ENCODE assay signal across 15 mouse cellular contexts in the genomic region with DNA sequence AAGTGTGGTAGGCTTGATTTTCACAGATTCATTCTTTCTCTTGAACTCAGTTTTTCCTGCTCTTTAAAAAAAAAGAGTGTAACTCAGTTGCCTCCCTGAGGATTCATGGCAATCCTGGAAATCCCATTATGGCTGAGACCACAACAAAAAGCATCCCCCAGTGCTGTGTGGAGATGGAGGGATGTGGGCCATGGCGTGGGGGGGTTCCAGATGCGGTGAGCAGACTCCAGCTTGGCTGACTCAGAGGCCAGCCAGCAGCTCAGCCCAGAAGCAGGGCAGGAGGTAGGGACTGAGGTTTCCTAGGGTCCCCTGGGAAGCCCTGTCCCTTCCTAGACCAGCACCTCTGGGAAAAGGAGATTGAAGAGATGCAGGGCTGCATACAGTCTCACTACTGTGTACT. TPM values are rescaled to one million over a fixed set of nuclear protein-coding genes. Genes with fewer than 3 reads are reported as not detected.
DNase-seq lines count a peak whose midpoint lies in the region; TF ChIP-seq lines count a peak whose summit lies in the region.
"Had no signal": no experiment of that assay in that cellular context is flagged by ENCODE, and none has a peak within 500 bp of the region (broad histone marks: within the 10 kb centered on the region; RNA-seq: fewer than 3 reads in every experiment).

No protein-coding gene starts in this region.

- TF ChIP-seq CTCF in gastrocnemius, adult 2 months (IDR thresholded peaks at IDR 0.05) = no peak
- TF ChIP-seq CTCF in left cerebral cortex, adult 2 months (IDR thresholded peaks at IDR 0.05) = no peak
- no peak for TF ChIP-seq CTCF in embryonic fibroblast, embryonic 13.5 days (IDR thresholded peaks at IDR 0.05; ENCODE audit: borderline replicate concordance, insufficient read depth, low read length)

- H3K4me2 ChIP-seq in myocyte (ENCODE audit: low read depth) = peak overlapping the region; percentile 39
- H3K4me2 ChIP-seq: liver, embryonic 13.5 days had no signal

- no peaks in the 10 kb centered on the region for H3K27me3 ChIP-seq in myocyte (ENCODE audit: control insufficient read depth, insufficient read depth, insufficient read length)
- H3K27me3 ChIP-seq: liver, embryonic 13.5 days; Patski had no signal

- no peak for TF ChIP-seq POLR2A in embryonic fibroblast, embryonic 13.5 days (IDR thresholded peaks at IDR 0.05; ENCODE audit: low read depth, low read length)
- TF ChIP-seq POLR2A in myocyte (IDR thresholded peaks at IDR 0.05; ENCODE audit: insufficient read length, low read depth) = no peak

- intact Hi-C loops in gastrocnemius, adult 2 months (cut with DNase I) = loop anchor here (5.0 kb wide), 1 partner anchor 40 kb away; the partner anchor contains the start of gene Angptl2
- intact Hi-C loops in left cerebral cortex, adult 2 months (cut with DNase I) = no loop called here
- intact Hi-C loops in left cerebral cortex, postnatal 36 days (cut with DNase I) = no loop called here

- no peaks in the 10 kb centered on the region for H3K36me3 ChIP-seq in myocyte (ENCODE audit: control insufficient read depth, insufficient read depth)
- H3K36me3 ChIP-seq: liver, embryonic 13.5 days had no signal

- DNase-seq in gastrocnemius, adult 2 months = peak; percentile 57
- DNase-seq in gastrocnemius, adult 18-20 months (ENCODE audit: low spot score) = no peak
- DNase-seq in left cerebral cortex, adult 2 months (ENCODE audit: extremely low spot score in 1 of 2, low spot score in 2 of 2) = no peak
- no peak for DNase-seq in left cerebral cortex, postnatal 36 days (ENCODE audit: low spot score in 2 of 2)
- DNase-seq in natural killer cell, adult 2 months (ENCODE audit: low spot score in 2 of 2) = no peak
- no peak for DNase-seq in ovary, postnatal 10 days (ENCODE audit: low spot score)
- DNase-seq: adrenal gland, postnatal 36 days; B cell, adult 2 months; cerebellum, adult 8-10 months; layer of hippocampus, postnatal 36 days; liver, embryonic 13.5 days; thymus, postnatal 36 days had no signal

- no peak overlapping the region for H3ac ChIP-seq in myocyte (ENCODE audit: control insufficient read depth, insufficient read length)

- no peaks in the 10 kb centered on the region for H3K79me2 ChIP-seq in myocyte (ENCODE audit: control insufficient read depth, insufficient read depth)

- no peak overlapping the region for H3K4me3 ChIP-seq in gastrocnemius, adult 2 months
- H3K4me3 ChIP-seq in left cerebral cortex, adult 2 months = no peak overlapping the region
- no peak overlapping the region for H3K4me3 ChIP-seq in embryonic fibroblast, embryonic 13.5 days (ENCODE audit: insufficient read depth, low read length)
- no peak overlapping the region for H3K4me3 ChIP-seq in myocyte
- H3K4me3 ChIP-seq: liver, embryonic 13.5 days had no signal

- peaks cover 11% of the 10 kb centered on the region for H3K4me1 ChIP-seq in embryonic fibroblast, embryonic 13.5 days (ENCODE audit: control insufficient read depth, insufficient read depth, low read length)

- H3K27ac ChIP-seq in gastrocnemius, adult 2 months = peak overlapping the region; percentile 90
- peak overlapping the region; percentile 36; the same call in 1 of the 2 replicates for H3K27ac ChIP-seq in left cerebral cortex, adult 2 months
- peak overlapping the region; percentile 53 for H3K27ac ChIP-seq in embryonic fibroblast, embryonic 13.5 days (ENCODE audit: insufficient read depth, low read length)
- H3K27ac ChIP-seq: liver, embryonic 13.5 days had no signal

TF ChIP-seq in myocyte, 11 proteins besides CTCF, POLR2A, EP300 and RAD21:
- TF ChIP-seq POLR2AphosphoS2 (IDR thresholded peaks at IDR 0.05; ENCODE audit: insufficient read length, low read depth) (no peak), SRF (IDR thresholded peaks at IDR 0.05; ENCODE audit: control insufficient read depth, insufficient read length, low read depth) (no peak), REST (IDR thresholded peaks at IDR 0.05; ENCODE audit: insufficient read depth, insufficient read length) (no peak), E2F4 (IDR thresholded peaks at IDR 0.05; ENCODE audit: insufficient read depth) (no peak), USF1 (IDR thresholded peaks at IDR 0.05; ENCODE audit: low read depth) (no peak), MAX (IDR thresholded peaks at IDR 0.05; ENCODE audit: low read depth) (no peak), TCF12 (IDR thresholded peaks at IDR 0.05; ENCODE audit: insufficient read depth, poor library complexity, severe bottlenecking) (no peak), MYOG (IDR thresholded peaks at IDR 0.05; ENCODE audit: control insufficient read depth in 1 of 3, insufficient read depth in 1 of 3, insufficient read length in 2 of 3, low read depth in 2 of 3) (no peak), TCF3 (IDR thresholded peaks at IDR 0.05; ENCODE audit: insufficient read length, low read depth) (no peak), CEBPB (IDR thresholded peaks at IDR 0.05; ENCODE audit: insufficient read depth, poor library complexity, severe bottlenecking) (no peak), MYOD1 (IDR thresholded peaks at IDR 0.05; ENCODE audit: control insufficient read depth in 1 of 3, insufficient read length in 2 of 3, low read depth in 2 of 3) (no peak)

RNA-seq across cellular contexts. Expression of gene Angptl2, which starts 38.9 kb away (rescaled TPM):
- total RNA-seq in gastrocnemius, adult 2 months (2021) = 10 to 100 TPM; 20.6 to 47.1 TPM
- 10 to 100 TPM; 29.6 to 48.6 TPM for total RNA-seq in gastrocnemius, adult 18-20 months (2021)
- total RNA-seq in left cerebral cortex, adult 2 months (2021) = 1 to 10 TPM; 2.1 to 2.9 TPM
- 1 to 10 TPM; 1.5 to 2.2 TPM for total RNA-seq in left cerebral cortex, postnatal 36 days (2021)
- 116 and 161 TPM in 2 replicates for polyA plus RNA-seq in embryonic fibroblast, embryonic 13.5 days (2011; ENCODE audit: insufficient read length, low read depth, missing spikeins)
- polyA plus RNA-seq in myocyte (2012; fragmentation: generic; extraction: Trizol) = 130 TPM

RNA-seq across cellular contexts. Expression of gene Garnl3, which starts 45.5 kb away (rescaled TPM):
- under 1 TPM; 0.31 to 0.89 TPM for total RNA-seq in gastrocnemius, adult 2 months (2021)
- under 1 TPM; 0.34 to 0.69 TPM for total RNA-seq in gastrocnemius, adult 18-20 months (2021)
- total RNA-seq in left cerebral cortex, adult 2 months (2021) = 100 to 1,000 TPM in 1 of 2 experiments, 10 to 100 TPM in 1; 94.7 to 129 TPM
- 100 to 1,000 TPM; 104 to 129 TPM for total RNA-seq in left cerebral cortex, postnatal 36 days (2021)
- 11.9 and 16.6 TPM in 2 replicates for polyA plus RNA-seq in embryonic fibroblast, embryonic 13.5 days (2011; ENCODE audit: insufficient read length, low read depth, missing spikeins)
- polyA plus RNA-seq in myocyte (2012; fragmentation: generic; extraction: Trizol) = 2.1 TPM

Comparison
In these comparisons a context has a peak if more than half of its experiments do, and no peak if none do; other contexts are left out.
1. H3K27ac ChIP-seq: peak in every context shown above with its lines; median percentile 90 in gastrocnemius, adult 2 months; 53 in embryonic fibroblast, embryonic 13.5 days; 36 in left cerebral cortex, adult 2 months.
2. RNA of gene Angptl2, which starts 38.9 kb away (total RNA-seq): 29.6 to 48.6 TPM in gastrocnemius, adult 18-20 months and 20.6 to 47.1 TPM in gastrocnemius, adult 2 months; 2.1 to 2.9 TPM in left cerebral cortex, adult 2 months and 1.5 to 2.2 TPM in left cerebral cortex, postnatal 36 days; every median in the first group is over 4 times any median in the second.
3. RNA of gene Garnl3, which starts 45.5 kb away (total RNA-seq): 104 to 129 TPM in left cerebral cortex, postnatal 36 days and 94.7 to 129 TPM in left cerebral cortex, adult 2 months; 0.31 to 0.89 TPM in gastrocnemius, adult 2 months and 0.34 to 0.69 TPM in gastrocnemius, adult 18-20 months; every median in the first group is over 10 times any median in the second.